Mouse (Mus musculus) embryo, embryonic 11 days (tissue): ENCODE results near the gene Setx.
"Not testable (repeated sequence)": the region's sequence is repeated elsewhere in the genome, so short reads cannot be mapped to it uniquely, and the experiment has no call there.

Experiments used
- DNase-seq: peaks from one replicate; pipeline ENCODE4 v3.0.0-alpha.2; 2015

Setx gene

GRCm38 (mm10) chr2:29123907-29124569, at the start of gene Setx:
Setx (plus strand) TSS chr2:29124181.
- no peak for DNase-seq

- no peak for DNase-seq
These were observed 49.3 kb upstream of the Setx start for GRCm38 (mm10) chr2:29074676-29075075.

GRCm38 (mm10) chr2:29075331-29076070, 48.5 kb upstream of the Setx start:
- DNase-seq: no peak

GRCm38 (mm10) chr2:29076226-29076625, 47.8 kb upstream of the Setx start:
- DNase-seq: no peak

GRCm38 (mm10) chr2:29081965-29082364, 42.0 kb upstream of the Setx start:
- DNase-seq: no peak

- no peak for DNase-seq
These were observed 38.0 kb upstream of the Setx start for GRCm38 (mm10) chr2:29086026-29086425.

- not testable (repeated sequence) for DNase-seq
These were observed 34.7 kb upstream of the Setx start for GRCm38 (mm10) chr2:29089276-29089675.

- DNase-seq: no peak
These were observed 28.3 kb upstream of the Setx start for GRCm38 (mm10) chr2:29095674-29096073.

GRCm38 (mm10) chr2:29096751-29097150, 27.2 kb upstream of the Setx start:
- no peak for DNase-seq

- no peak for DNase-seq
These were observed 26.5 kb upstream of the Setx start for GRCm38 (mm10) chr2:29097465-29097864.

GRCm38 (mm10) chr2:29097955-29098354, 26.0 kb upstream of the Setx start:
- not testable (repeated sequence) for DNase-seq

- DNase-seq: peak; percentile 14
These were observed 25.2 kb upstream of the Setx start for GRCm38 (mm10) chr2:29098786-29099185.

- DNase-seq: no peak
These were observed 24.3 kb upstream of the Setx start for GRCm38 (mm10) chr2:29099646-29100045.

- DNase-seq: no peak
These were observed 23.0 kb upstream of the Setx start for GRCm38 (mm10) chr2:29100822-29101534.

GRCm38 (mm10) chr2:29102416-29103377, 21.3 kb upstream of the Setx start:
- not testable (repeated sequence) for DNase-seq

GRCm38 (mm10) chr2:29120969-29121368, 3.0 kb upstream of the Setx start:
- no peak for DNase-seq

- no peak for DNase-seq
These were observed 1.5 kb upstream of the Setx start for GRCm38 (mm10) chr2:29122446-29122845.

- DNase-seq: no peak
These were observed 572 bp downstream of the Setx start for GRCm38 (mm10) chr2:29124571-29124935.

- DNase-seq: peak; percentile 99
These were observed 1.1 kb downstream of the Setx start for GRCm38 (mm10) chr2:29124936-29125701.

GRCm38 (mm10) chr2:29130118-29130899, 6.3 kb downstream of the Setx start:
- no peak for DNase-seq

GRCm38 (mm10) chr2:29135161-29135560, 11.2 kb downstream of the Setx start:
- no peak for DNase-seq
